In the genomic region with DNA sequence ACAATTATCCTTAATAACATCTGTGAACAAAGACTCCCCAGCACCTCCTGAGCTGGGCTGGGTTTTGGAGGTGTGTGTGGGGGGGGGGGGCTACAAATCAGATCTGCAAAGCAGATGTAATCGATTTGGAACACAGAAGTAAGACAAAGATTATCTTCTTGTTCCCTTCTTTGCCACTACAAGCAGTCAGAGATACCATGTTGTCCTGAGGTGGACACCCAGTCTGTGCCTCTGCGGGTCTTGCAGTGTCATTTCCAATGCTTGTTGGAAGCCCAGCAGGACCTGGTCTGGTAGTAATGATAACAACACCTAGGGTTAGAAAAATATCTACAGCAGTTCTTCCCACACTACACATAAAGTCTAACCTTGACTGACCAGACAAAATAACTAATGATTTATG, we compare ENCODE assay signal across 29 mouse cellular contexts.
"Had no signal": no experiment of that assay in that cellular context is flagged by ENCODE, and none has a peak within 500 bp of the region (broad histone marks: within the 10 kb centered on the region; RNA-seq: fewer than 3 reads in every experiment).

No protein-coding gene starts in this region.

- H3K4me1 ChIP-seq: limb, embryonic 10.5 days; limb, embryonic 12.5 days; limb, embryonic 13.5 days; limb, embryonic 15.5 days; liver, embryonic 12.5 days; liver, embryonic 15.5 days; lung, embryonic 15.5 days; megakaryocyte, embryonic 14.5 days; midbrain, embryonic 10.5 days; midbrain, embryonic 12.5 days; midbrain, embryonic 15.5 days; neural tube, embryonic 12.5 days had no signal

- H3K4me3 ChIP-seq: left cerebral cortex, adult 2 months; limb, embryonic 10.5 days; limb, embryonic 12.5 days; limb, embryonic 13.5 days; limb, embryonic 15.5 days; liver, embryonic 12.5 days; liver, embryonic 15.5 days; lung, embryonic 15.5 days; megakaryocyte, embryonic 14.5 days; midbrain, embryonic 10.5 days; midbrain, embryonic 12.5 days; midbrain, embryonic 15.5 days; myocyte; neural tube, embryonic 12.5 days had no signal

- H3K4me2 ChIP-seq: limb, embryonic 12.5 days; limb, embryonic 13.5 days; limb, embryonic 15.5 days; liver, embryonic 11.5 days; liver, embryonic 12.5 days; liver, embryonic 15.5 days; lung, embryonic 14.5 days; lung, embryonic 15.5 days; midbrain, embryonic 12.5 days; midbrain, embryonic 15.5 days; neural tube, embryonic 12.5 days had no signal

- ATAC-seq: liver, embryonic 12.5 days; liver, postnatal 0 days; lung, postnatal 0 days; midbrain, embryonic 15.5 days; midbrain, embryonic 16.5 days had no signal

- H3K9ac ChIP-seq: limb, embryonic 12.5 days; limb, embryonic 13.5 days; limb, embryonic 15.5 days; liver, embryonic 12.5 days; liver, embryonic 14.5 days; liver, embryonic 15.5 days; liver, postnatal 0 days; lung, embryonic 14.5 days; lung, embryonic 15.5 days; midbrain, embryonic 12.5 days; midbrain, embryonic 15.5 days; neural tube, embryonic 12.5 days had no signal

- DNase-seq: left cerebral cortex, postnatal 4 days; liver, postnatal 0 days; lung, adult 18-20 months; lung, adult 2 months; lung, embryonic 14.5 days; lung, postnatal 10 days; lung, postnatal 14 days; lung, postnatal 36 days; lung, postnatal 4 days; midbrain, embryonic 14.5 days had no signal

- H3K9me3 ChIP-seq: limb, embryonic 10.5 days; limb, embryonic 12.5 days; limb, embryonic 13.5 days; limb, embryonic 15.5 days; liver, embryonic 12.5 days; liver, embryonic 15.5 days; lung, embryonic 15.5 days; megakaryocyte, embryonic 14.5 days; midbrain, embryonic 10.5 days; midbrain, embryonic 12.5 days; midbrain, embryonic 15.5 days; neural tube, embryonic 12.5 days had no signal

- H3K27ac ChIP-seq: left cerebral cortex, adult 2 months; limb, embryonic 10.5 days; limb, embryonic 12.5 days; limb, embryonic 13.5 days; limb, embryonic 15.5 days; liver, embryonic 12.5 days; liver, embryonic 14.5 days; liver, embryonic 15.5 days; lung, embryonic 15.5 days; macrophage; midbrain, embryonic 10.5 days; midbrain, embryonic 12.5 days; midbrain, embryonic 15.5 days; neural tube, embryonic 12.5 days had no signal

- H3K36me3 ChIP-seq: limb, embryonic 10.5 days; limb, embryonic 12.5 days; limb, embryonic 13.5 days; limb, embryonic 15.5 days; liver, embryonic 15.5 days; lung, embryonic 15.5 days; midbrain, embryonic 10.5 days; midbrain, embryonic 12.5 days; midbrain, embryonic 15.5 days; neural tube, embryonic 12.5 days had no signal

- H3K27me3 ChIP-seq: limb, embryonic 12.5 days; limb, embryonic 13.5 days; limb, embryonic 15.5 days; liver, embryonic 12.5 days; liver, embryonic 15.5 days; lung, embryonic 15.5 days; megakaryocyte, embryonic 14.5 days; midbrain, embryonic 12.5 days; midbrain, embryonic 15.5 days; neural tube, embryonic 12.5 days had no signal
